Mouse (Mus musculus) liver, embryonic 12.5 days (tissue): ENCODE measurements around the gene Ptrh2. TPM values are rescaled to one million over a fixed set of nuclear protein-coding genes. Genes with fewer than 3 reads are reported as not detected.

Source experiments
- ATAC-seq: fragments of 200-750 bp; cut with Nextera tagmentation; 2 replicates; pipeline ENCODE4 v1.8.0; 2017; ENCODE audit warnings: moderate number of reproducible peaks, mild to moderate bottlenecking, moderate library complexity
- H3K27ac ChIP-seq: fragments of 300-500 bp; sonication (generic); 2 replicates; pipeline ENCODE4 v1.5.1; 2016; ENCODE audit warnings: mild to moderate bottlenecking
- H3K27me3 ChIP-seq: fragments of 300-500 bp; sonication (generic); replicated peaks from 2 replicates; pipeline ENCODE4 v1.6.1; 2016; ENCODE audit warnings: mild to moderate bottlenecking, moderate library complexity
- H3K36me3 ChIP-seq: fragments of 300-500 bp; sonication (generic); 2 replicates; pipeline ENCODE4 v1.6.1; 2016; ENCODE audit warnings: mild to moderate bottlenecking, moderate library complexity
- H3K4me1 ChIP-seq: fragments of 300-500 bp; sonication (generic); 2 replicates; pipeline ENCODE4 v1.6.1; 2016
- H3K4me2 ChIP-seq: fragments of 300-500 bp; sonication (generic); 2 replicates; pipeline ENCODE4 v1.6.1; 2016; ENCODE audit warnings: mild to moderate bottlenecking, moderate library complexity
- H3K4me3 ChIP-seq: fragments of 300-500 bp; sonication (generic); 2 replicates; pipeline ENCODE4 v1.5.1; 2016; ENCODE audit warnings: mild to moderate bottlenecking, moderate library complexity
- H3K9ac ChIP-seq: fragments of 300-500 bp; sonication (generic); 2 replicates; pipeline ENCODE4 v1.6.1; 2016; ENCODE audit warnings: mild to moderate bottlenecking, moderate library complexity
- H3K9me3 ChIP-seq: fragments of 300-500 bp; sonication (generic); replicated peaks from 2 replicates; pipeline ENCODE4 v1.6.1; 2016; ENCODE audit warnings: mild to moderate bottlenecking, moderate library complexity
- WGBS: fragments of 180-500 bp; shearing (Covaris S2); methylation state at CpG from one replicate; pipeline ENCODE4 v1.1.7; 2016; ENCODE audit not compliant: insufficient replicate concordance; 5-methylcytosine and 5-hydroxymethylcytosine counted together
- polyA plus RNA-seq: library from polyadenylated mRNA; unstranded; fragments of >200 nt; fragmentation: Nextera tagmentation; extraction: Ambion mirVana; gene quantifications from 2 replicates; pipeline ENCODE4 v1.2.1, GENCODE M21; 2016

Ptrh2 gene
- 26.1 and 26.8 TPM in 2 replicates for polyA plus RNA-seq

DNA sequence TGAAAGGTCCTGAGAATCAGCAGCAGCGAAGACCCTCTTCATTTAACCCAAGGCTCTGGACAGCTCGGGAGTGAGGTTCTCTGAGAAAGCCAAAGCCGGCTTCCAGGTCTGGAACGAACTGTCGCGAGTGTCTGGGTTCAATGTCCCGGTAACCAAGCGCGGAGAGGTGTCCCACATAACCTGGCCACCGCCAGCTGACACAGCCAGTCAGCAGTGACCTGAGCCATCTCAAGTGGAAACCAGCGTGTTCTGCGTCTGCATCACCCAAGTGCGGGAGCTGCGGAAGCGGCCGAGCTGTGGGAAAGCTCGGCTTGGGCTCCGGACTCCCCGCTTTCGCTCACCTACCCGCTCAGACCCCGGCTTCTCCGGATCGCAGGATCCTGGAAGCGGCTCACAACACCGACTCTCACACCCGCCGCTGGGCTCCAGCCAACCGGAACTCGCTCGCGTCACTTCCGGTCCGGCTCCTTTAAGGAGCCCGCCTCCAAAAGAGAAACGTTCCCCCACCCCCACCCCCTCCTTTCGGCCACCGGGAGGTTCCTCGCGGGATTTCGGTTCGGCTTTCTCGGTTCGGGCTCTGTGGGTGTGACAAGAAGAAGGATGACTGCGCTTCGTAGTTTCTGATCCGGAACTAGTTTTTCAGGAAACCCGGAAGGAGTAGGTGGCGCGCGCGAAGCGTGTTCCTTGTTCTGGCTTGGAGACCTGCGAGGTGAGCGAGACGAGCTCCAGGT, at the start of gene Ptrh2, which contains the start of gene Vmp1:
Gene Ptrh2 (plus strand): TSS at position 591 of the 731 bp plus-strand sequence.
Gene Vmp1 (minus strand): TSS at position 442 of the 731 bp plus-strand sequence.
- peak; percentile 93 for ATAC-seq
- Histone ChIP-seq H3K27me3 (no peaks in the 10 kb centered on the region), H3K4me1 (peaks cover 64% of the 10 kb centered on the region), H3K9me3 (no peaks in the 10 kb centered on the region), H3K4me2 (peak within 1 kb of the TSS; percentile 80), H3K27ac (peak within 1 kb of the TSS; percentile 96), H3K9ac (peak within 1 kb of the TSS; percentile 90), H3K36me3 (peaks cover 33% of the 10 kb centered on the region), H3K4me3 (peak within 1 kb of the TSS; percentile 92)
- WGBS = under 1% methylated on average over 56 of the region's 56 CpGs

DNA sequence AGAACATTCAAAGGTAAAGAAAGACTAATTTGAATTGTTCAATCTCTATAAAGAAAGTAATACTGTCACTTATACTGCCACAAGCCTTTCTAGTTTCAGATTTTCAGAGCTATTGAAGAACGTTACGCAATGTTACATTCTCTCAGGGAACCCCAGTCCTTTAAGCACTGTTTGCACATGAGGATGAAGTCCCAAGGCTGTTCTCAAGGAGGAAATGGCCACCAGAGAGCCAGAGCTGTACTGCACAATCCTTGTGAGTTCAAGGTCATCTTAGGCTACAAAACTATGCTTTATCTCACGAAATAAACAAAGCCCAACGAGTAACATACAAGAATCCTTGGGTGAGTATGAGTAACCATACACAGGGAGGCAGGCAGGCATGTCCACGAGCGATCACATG, 49.4 kb upstream of the Ptrh2 start:
- Histone ChIP-seq H3K4me3 (no peak overlapping the region), H3K4me1 (peaks cover 4% of the 10 kb centered on the region; the same call in 1 of the 2 replicates), H3K9ac (no peak overlapping the region), H3K27ac (no peak overlapping the region), H3K9me3 (no peaks in the 10 kb centered on the region), H3K36me3 (peaks cover 55% of the 10 kb centered on the region), H3K27me3 (no peaks in the 10 kb centered on the region), H3K4me2 (no peak overlapping the region)
- ATAC-seq = no peak
- WGBS = 83% methylated on average over 6 of the region's 6 CpGs

DNA sequence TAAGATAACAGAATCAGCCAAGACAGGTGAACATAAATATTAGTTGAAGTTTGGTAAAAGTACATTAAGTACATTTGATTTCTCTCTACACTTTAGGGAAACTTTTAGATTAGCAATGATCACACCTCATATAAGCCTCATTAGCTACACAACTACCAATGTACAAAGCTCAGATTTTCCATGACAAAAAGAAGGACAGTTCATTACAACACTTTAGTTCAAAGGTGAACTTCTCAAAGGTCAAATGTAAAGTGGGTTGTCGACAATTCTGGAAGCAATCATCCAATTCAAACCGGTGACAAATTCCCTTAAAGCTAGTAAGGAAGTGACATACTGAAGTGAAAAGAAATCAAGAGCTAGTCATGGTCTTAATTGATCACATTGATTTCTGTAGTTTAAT, 46.1 kb upstream of the Ptrh2 start:
- WGBS = 81% methylated on average over 2 of the region's 2 CpGs
- no peak overlapping the region for H3K4me3 ChIP-seq

DNA sequence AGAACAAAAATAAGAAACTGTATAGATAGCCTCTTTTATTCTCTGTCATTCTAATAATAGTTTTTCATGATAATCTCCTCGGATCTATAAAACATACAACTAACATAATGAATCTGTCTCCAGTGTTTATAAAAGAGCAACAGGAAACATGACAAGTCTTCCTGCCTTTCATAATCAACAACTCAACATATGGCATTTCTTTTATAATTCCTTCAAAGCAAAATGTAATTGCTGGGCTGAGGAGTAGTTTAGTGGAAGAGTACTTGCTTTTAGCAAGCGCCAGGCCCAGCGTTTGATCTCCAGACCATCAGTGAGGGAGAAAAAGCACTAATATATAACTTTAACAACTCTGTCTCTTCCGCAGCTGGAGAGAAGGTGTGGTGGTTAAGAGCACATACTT, 42.1 kb upstream of the Ptrh2 start:
- Histone ChIP-seq H3K4me1 (no peaks in the 10 kb centered on the region), H3K9me3 (no peaks in the 10 kb centered on the region), H3K4me2 (no peak overlapping the region), H3K36me3 (peaks cover 41% of the 10 kb centered on the region), H3K27me3 (no peaks in the 10 kb centered on the region), H3K9ac (no peak overlapping the region), H3K4me3 (no peak overlapping the region), H3K27ac (no peak overlapping the region)
- ATAC-seq = no peak
- WGBS = 87% methylated on average over 4 of the region's 4 CpGs

More for the DNA sequence above, 46.1 kb upstream of the Ptrh2 start:
- H3K27me3 ChIP-seq = no peaks in the 10 kb centered on the region
- H3K4me1 ChIP-seq = no peaks in the 10 kb centered on the region
- ATAC-seq = no peak
- peaks cover 49% of the 10 kb centered on the region for H3K36me3 ChIP-seq
- H3K9ac ChIP-seq = no peak overlapping the region
- no peaks in the 10 kb centered on the region for H3K9me3 ChIP-seq
- no peak overlapping the region for H3K4me2 ChIP-seq
- H3K27ac ChIP-seq = no peak overlapping the region

DNA sequence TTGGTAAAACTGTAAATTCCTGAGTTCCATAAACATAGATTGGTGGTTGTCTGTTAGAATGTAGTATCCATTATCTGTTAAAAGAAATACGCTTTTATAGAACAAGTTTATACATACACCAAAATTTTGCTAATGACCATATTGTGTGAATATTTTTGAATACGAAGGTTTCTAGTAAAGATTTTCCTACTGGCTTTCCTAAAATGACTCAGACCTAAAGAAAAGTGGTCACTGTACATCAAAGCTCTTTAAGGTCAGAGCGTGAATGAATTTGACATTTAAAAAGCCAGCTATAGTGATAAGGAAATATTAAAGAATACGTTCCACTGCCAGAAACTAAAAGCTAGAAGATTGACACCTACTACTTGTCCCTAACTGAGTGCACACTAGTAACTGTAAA, 39.2 kb upstream of the Ptrh2 start:
- Histone ChIP-seq H3K36me3 (peaks cover 42% of the 10 kb centered on the region), H3K4me3 (no peak overlapping the region), H3K9me3 (no peaks in the 10 kb centered on the region), H3K4me2 (no peak overlapping the region), H3K9ac (no peak overlapping the region), H3K4me1 (no peaks in the 10 kb centered on the region), H3K27ac (no peak overlapping the region), H3K27me3 (no peaks in the 10 kb centered on the region)
- ATAC-seq = no peak
- WGBS = 89% methylated on average over 4 of the region's 4 CpGs

DNA sequence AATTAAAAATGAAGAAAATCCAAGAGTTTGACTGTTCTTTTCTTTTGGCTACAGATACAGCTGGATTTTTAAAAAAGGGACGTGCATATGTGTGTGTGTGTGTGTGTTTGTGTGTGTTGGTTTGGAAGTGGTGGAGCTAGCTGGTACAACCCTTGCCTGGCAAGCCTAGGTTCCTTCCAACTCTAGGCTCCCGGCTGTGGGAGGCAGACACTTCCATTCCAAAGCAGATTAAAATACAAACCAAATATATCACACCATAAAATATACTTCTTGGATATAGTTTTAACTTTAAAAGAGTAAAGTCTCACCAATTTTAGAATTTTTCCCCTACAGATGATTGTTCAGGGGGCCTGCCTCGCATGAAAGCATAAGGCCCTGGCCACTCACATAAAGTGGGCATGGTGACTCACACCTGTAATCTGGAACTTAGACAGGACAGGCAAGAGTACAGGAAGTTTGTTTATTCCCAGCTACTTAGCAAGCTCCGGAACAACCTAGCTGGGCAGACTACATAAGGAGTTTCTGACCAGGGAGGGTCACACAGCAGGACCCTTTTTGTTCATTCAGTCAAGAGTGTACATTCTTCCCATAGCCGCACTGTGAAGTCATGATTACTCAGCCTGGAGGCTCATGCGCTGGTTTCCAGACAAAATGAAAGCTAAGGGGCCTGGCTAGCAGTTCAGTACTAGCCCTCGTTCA, 37.5 kb upstream of the Ptrh2 start:
- WGBS = 81% methylated on average over 7 of the region's 7 CpGs
- no peak for ATAC-seq
- no peak overlapping the region for H3K27ac ChIP-seq

DNA sequence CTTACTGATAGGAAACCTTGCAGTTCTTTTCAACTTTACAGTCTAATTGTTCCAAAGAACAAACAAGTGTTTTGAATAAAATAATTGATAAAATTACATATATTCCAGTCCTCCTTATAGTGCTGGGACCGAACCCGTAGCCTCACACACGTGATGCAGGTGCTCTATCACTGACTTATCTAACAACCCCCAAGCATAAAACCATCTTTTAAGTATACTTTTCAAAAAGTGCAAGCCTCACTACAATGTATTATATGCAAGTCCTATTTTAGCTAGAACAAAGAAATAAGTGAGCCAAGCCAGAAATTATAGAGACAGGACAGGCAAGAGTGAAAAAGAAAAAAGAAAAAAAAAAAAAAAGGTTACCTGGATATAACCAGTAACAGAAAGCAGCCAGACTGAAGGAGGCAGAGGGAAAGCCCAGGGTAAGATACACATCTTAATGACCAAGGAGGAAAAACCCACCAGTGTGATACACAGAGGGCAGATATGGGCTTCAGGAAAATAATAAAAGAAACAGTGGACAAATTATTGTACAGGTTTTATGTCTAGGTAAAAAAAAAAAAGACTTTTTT, 36.8 kb upstream of the Ptrh2 start:
- no peak overlapping the region for H3K27ac ChIP-seq
- 85% methylated on average over 3 of the region's 3 CpGs for WGBS

More for the DNA sequence above, 37.5 kb upstream of the Ptrh2 start:
- H3K9ac ChIP-seq = no peak overlapping the region
- H3K4me3 ChIP-seq = no peak overlapping the region
- no peak overlapping the region for H3K4me2 ChIP-seq
- H3K9me3 ChIP-seq = no peaks in the 10 kb centered on the region
- no peaks in the 10 kb centered on the region for H3K4me1 ChIP-seq
- no peaks in the 10 kb centered on the region for H3K27me3 ChIP-seq
- peaks cover 34% of the 10 kb centered on the region for H3K36me3 ChIP-seq

DNA sequence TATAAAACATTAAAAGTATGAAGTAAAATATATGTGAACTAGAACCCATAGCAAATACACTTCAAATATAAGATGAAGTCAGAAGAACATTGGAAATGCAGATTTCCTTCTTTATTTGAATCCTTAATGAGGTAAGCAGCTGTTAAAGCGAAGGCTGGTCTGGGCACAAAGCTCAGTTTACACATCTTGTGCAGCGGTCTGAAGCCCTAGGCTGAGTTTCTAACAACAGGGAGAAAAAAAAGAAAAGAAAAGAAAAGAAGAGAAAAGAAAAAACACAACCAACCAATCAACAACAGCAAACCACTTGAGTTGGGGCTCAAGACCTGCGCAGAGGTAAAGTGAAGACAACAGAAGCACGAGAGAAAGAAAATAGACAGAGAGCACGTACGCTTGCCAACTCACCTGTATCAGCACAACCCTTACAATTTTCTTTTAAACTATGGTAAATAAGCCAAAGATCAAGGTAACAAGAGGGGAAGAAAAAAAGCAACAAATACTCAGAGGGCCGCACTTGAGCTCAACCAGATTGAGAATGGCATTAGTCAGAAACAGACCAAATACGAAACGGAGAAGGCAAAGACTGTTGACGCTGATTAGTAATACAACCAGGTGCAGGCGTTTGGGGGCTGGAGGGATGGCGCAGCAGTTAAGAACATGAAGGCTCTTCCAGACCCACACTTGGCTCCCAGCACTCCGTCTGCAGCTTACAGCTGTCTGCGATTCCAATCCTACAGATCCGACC, 35.9 kb upstream of the Ptrh2 start:
- H3K9ac ChIP-seq = no peak overlapping the region
- H3K4me2 ChIP-seq = no peak overlapping the region
- H3K36me3 ChIP-seq = peaks cover 31% of the 10 kb centered on the region
- H3K27me3 ChIP-seq = no peaks in the 10 kb centered on the region
- 87% methylated on average over 15 of the region's 15 CpGs for WGBS
- no peak overlapping the region for H3K4me3 ChIP-seq
- no peaks in the 10 kb centered on the region for H3K4me1 ChIP-seq
- no peak overlapping the region for H3K27ac ChIP-seq
- H3K9me3 ChIP-seq = no peaks in the 10 kb centered on the region
- ATAC-seq = no peak

More for the DNA sequence above, 36.8 kb upstream of the Ptrh2 start:
- Histone ChIP-seq H3K9ac (no peak overlapping the region), H3K4me3 (no peak overlapping the region), H3K27me3 (no peaks in the 10 kb centered on the region), H3K4me2 (no peak overlapping the region), H3K36me3 (peaks cover 31% of the 10 kb centered on the region), H3K9me3 (no peaks in the 10 kb centered on the region), H3K4me1 (no peaks in the 10 kb centered on the region)
- ATAC-seq = no peak

DNA sequence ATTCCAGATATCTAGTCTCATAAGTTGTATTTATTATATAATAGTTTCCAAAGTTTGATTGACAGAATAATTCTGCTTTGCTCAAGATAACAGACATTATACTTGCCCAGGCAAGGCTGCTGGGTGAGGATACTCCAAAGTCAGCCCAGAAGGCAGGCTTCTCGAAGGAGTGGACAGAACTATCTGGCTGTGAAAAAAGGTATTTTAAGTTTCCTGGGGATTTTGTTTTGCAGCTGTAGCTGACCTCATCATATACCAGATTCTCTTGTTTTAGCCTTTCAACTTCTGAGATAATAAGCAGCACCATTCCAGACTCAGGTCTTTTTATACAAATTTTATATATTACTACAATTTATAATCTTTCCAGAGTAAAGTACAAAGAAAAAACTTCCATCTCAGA, 34.2 kb upstream of the Ptrh2 start:
- no peaks in the 10 kb centered on the region for H3K9me3 ChIP-seq
- no peak overlapping the region for H3K4me2 ChIP-seq
- ATAC-seq = no peak
- no peaks in the 10 kb centered on the region for H3K27me3 ChIP-seq
- WGBS = 71% methylated on average over 1 of the region's 1 CpGs
- no peak overlapping the region for H3K4me3 ChIP-seq
- H3K36me3 ChIP-seq = peaks cover 28% of the 10 kb centered on the region
- no peak overlapping the region for H3K27ac ChIP-seq
- peaks cover 4% of the 10 kb centered on the region for H3K4me1 ChIP-seq
- no peak overlapping the region for H3K9ac ChIP-seq

DNA sequence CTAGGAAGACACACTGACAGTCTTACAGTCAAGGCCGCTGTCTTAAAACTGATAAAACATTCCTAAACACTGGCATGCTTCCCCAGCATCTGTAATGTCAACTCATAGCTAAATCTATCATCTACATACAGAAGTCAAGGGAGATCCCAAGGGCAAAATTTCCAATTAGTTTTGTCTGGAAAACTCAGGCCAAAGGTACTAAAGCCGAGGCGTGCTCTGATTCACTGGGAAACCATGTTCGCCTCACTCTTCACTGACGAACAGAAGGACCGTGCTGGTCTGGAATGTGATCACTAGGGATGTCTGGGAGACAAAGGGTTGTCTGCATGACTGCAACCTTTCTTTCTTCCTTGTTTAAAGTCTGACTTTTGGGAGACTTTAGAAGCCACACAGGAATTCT, 33.1 kb upstream of the Ptrh2 start:
- peaks cover 32% of the 10 kb centered on the region for H3K36me3 ChIP-seq
- no peak for ATAC-seq
- 82% methylated on average over 6 of the region's 6 CpGs for WGBS

DNA sequence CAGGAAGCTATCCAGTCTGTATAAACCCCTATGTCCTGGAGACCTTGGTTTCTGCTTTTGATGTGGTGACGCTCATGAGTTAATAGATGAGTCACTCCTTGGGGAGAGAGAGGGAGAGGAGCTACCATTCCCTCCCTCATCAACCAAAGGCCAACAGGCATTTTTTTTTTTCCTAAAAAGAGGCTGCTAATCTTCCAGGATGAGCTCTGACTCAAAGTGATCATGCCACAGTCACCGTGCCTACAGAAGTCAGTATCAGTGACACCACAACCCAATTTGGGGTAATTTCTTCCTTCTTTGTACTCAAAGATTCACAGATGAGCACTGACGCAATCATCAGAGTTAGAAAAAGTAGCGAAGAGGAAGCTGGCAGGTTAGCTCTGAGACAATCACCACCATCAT, 31.2 kb upstream of the Ptrh2 start:
- WGBS = 77% methylated on average over 4 of the region's 4 CpGs
- ATAC-seq = no peak
- no peak overlapping the region for H3K9ac ChIP-seq

More for the DNA sequence above, 33.1 kb upstream of the Ptrh2 start:
- Histone ChIP-seq H3K9ac (no peak overlapping the region), H3K9me3 (no peaks in the 10 kb centered on the region), H3K4me3 (no peak overlapping the region), H3K4me2 (no peak overlapping the region), H3K4me1 (peaks cover 7% of the 10 kb centered on the region), H3K27me3 (no peaks in the 10 kb centered on the region), H3K27ac (peak overlapping the region; percentile 6; the same call in 1 of the 2 replicates)

More for the DNA sequence above, 31.2 kb upstream of the Ptrh2 start:
- H3K9me3 ChIP-seq = no peaks in the 10 kb centered on the region
- H3K27me3 ChIP-seq = no peaks in the 10 kb centered on the region
- no peak overlapping the region for H3K4me2 ChIP-seq
- H3K4me1 ChIP-seq = peaks cover 25% of the 10 kb centered on the region
- no peak overlapping the region for H3K27ac ChIP-seq
- no peak overlapping the region for H3K4me3 ChIP-seq
- H3K36me3 ChIP-seq = peaks cover 35% of the 10 kb centered on the region
